ENCODE assay signal across 21 mouse cellular contexts in the genomic region with DNA sequence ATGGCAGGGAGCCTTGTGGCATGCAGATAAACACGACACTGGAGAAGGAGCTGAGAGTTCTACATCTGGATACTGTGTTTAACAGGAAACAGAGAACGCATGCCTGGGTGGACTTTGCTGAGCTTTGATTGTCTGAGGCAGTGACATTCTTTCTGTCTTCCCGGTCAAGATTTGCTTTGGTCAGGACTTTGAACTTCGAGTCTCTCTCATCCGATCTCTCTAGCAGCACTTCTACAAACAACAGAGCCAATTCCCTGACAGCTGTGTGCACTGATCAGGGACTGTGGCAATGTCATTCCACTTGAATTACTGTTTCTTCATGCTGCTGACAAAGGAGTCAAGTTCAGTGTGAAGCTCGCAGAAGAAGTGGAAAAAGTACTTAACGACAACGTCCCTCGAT.
"Had no signal": no experiment of that assay in that cellular context is flagged by ENCODE, and none has a peak within 500 bp of the region (broad histone marks: within the 10 kb centered on the region; RNA-seq: fewer than 3 reads in every experiment).

No protein-coding gene starts in this region.

- H3K36me3 ChIP-seq: limb, embryonic 12.5 days; liver, embryonic 12.5 days; liver, embryonic 15.5 days; lung, embryonic 15.5 days; midbrain, embryonic 10.5 days; midbrain, embryonic 13.5 days; neural tube, embryonic 13.5 days had no signal

- H3K9ac ChIP-seq: limb, embryonic 12.5 days; liver, embryonic 12.5 days; liver, embryonic 15.5 days; lung, embryonic 15.5 days; midbrain, embryonic 13.5 days; neural tube, embryonic 13.5 days had no signal

- H3K27ac ChIP-seq: left cerebral cortex, adult 2 months; limb, embryonic 12.5 days; liver, embryonic 12.5 days; liver, embryonic 15.5 days; lung, embryonic 15.5 days; midbrain, embryonic 10.5 days; midbrain, embryonic 13.5 days; neural tube, embryonic 13.5 days had no signal

- ATAC-seq: liver, embryonic 12.5 days; midbrain, embryonic 13.5 days; midbrain, embryonic 16.5 days had no signal

- H3K4me2 ChIP-seq: limb, embryonic 12.5 days; liver, embryonic 12.5 days; liver, embryonic 15.5 days; lung, embryonic 15.5 days; midbrain, embryonic 13.5 days; neural tube, embryonic 13.5 days had no signal

- H3K4me3 ChIP-seq: left cerebral cortex, adult 2 months; limb, embryonic 12.5 days; liver, embryonic 12.5 days; liver, embryonic 15.5 days; lung, embryonic 15.5 days; megakaryocyte, embryonic 14.5 days; midbrain, embryonic 10.5 days; midbrain, embryonic 13.5 days; myocyte; neural tube, embryonic 13.5 days had no signal

- H3K4me1 ChIP-seq: limb, embryonic 12.5 days; liver, embryonic 12.5 days; liver, embryonic 15.5 days; lung, embryonic 15.5 days; megakaryocyte, embryonic 14.5 days; midbrain, embryonic 10.5 days; midbrain, embryonic 13.5 days; neural tube, embryonic 13.5 days had no signal

- DNase-seq: kidney, postnatal 10 days; layer of hippocampus, postnatal 36 days; liver; lung, adult 18-20 months; lung, postnatal 10 days; lung, postnatal 36 days; retina, postnatal 1 day; right cerebral cortex, postnatal 25 days; thymus, adult 18-20 months; thymus, postnatal 36 days had no signal

- H3K27me3 ChIP-seq: limb, embryonic 12.5 days; liver, embryonic 12.5 days; liver, embryonic 15.5 days; lung, embryonic 15.5 days; megakaryocyte, embryonic 14.5 days; midbrain, embryonic 13.5 days; neural tube, embryonic 13.5 days had no signal

- H3K9me3 ChIP-seq: liver, embryonic 12.5 days; liver, embryonic 15.5 days; lung, embryonic 15.5 days; midbrain, embryonic 10.5 days; neural tube, embryonic 13.5 days had no signal
